Mouse (Mus musculus) kidney, postnatal 0 days (tissue): Measurements from ENCODE around the gene Enho. TPM values are rescaled to one million over a fixed set of nuclear protein-coding genes. Genes with fewer than 3 reads are reported as not detected.

Experiments used
- ATAC-seq: fragments of 200-750 bp; cut with Nextera tagmentation; replicated peaks from 2 replicates; pipeline ENCODE4 v1.8.0; 2017; ENCODE audit warnings: low read depth, moderate number of reproducible peaks, moderate TSS enrichment, moderate library complexity; ENCODE audit not compliant: low FRiP score
- DNase-seq: peaks from one replicate; pipeline ENCODE4 v3.0.0-alpha.2; 2016; ENCODE audit warnings: low spot score
- H3K27ac ChIP-seq: fragments of 300-500 bp; sonication (generic); 2 replicates; pipeline ENCODE4 v1.5.1; 2014; ENCODE audit warnings: mild to moderate bottlenecking
- H3K27me3 ChIP-seq: fragments of 300-500 bp; sonication (generic); 2 replicates; pipeline ENCODE4 v1.6.1; 2014; ENCODE audit warnings: low read length, mixed read lengths; ENCODE audit not compliant: insufficient read depth
- H3K36me3 ChIP-seq: fragments of 300-500 bp; sonication (generic); 2 replicates; pipeline ENCODE4 v1.6.1; 2014; ENCODE audit warnings: low read length, mixed read lengths; ENCODE audit not compliant: insufficient read depth
- H3K4me1 ChIP-seq: fragments of 300-500 bp; sonication (generic); replicated peaks from 2 replicates; pipeline ENCODE4 v1.6.1; 2014; ENCODE audit warnings: antibody characterized with exemption, low read length, mixed read lengths; ENCODE audit not compliant: insufficient read depth
- H3K4me2 ChIP-seq: fragments of 300-500 bp; sonication (generic); 2 replicates; pipeline ENCODE4 v1.6.1; 2014; ENCODE audit warnings: mild to moderate bottlenecking, low read length, moderate library complexity, mixed read lengths
- H3K4me3 ChIP-seq: fragments of 300-500 bp; sonication (generic); replicated peaks from 2 replicates; pipeline ENCODE4 v1.5.1; 2014; ENCODE audit warnings: low read depth, low read length
- H3K9ac ChIP-seq: fragments of 300-500 bp; sonication (generic); 2 replicates; pipeline ENCODE4 v1.6.1; 2014; ENCODE audit warnings: low read depth, low read length
- H3K9me3 ChIP-seq: fragments of 300-500 bp; sonication (generic); replicated peaks from 2 replicates; pipeline ENCODE4 v1.6.1; 2016; ENCODE audit warnings: low read length, inconsistent platforms, mixed read lengths
- CTCF ChIP-seq: IDR thresholded peaks from 2 replicates; pipeline ENCODE4 v1.5.1; 2016; ENCODE audit warnings: antibody characterized with exemption, low read depth, mild to moderate bottlenecking, moderate library complexity
- WGBS: fragments of 180-500 bp; shearing (Covaris S2); extraction: QIAGEN DNeasy Blood & Tissue Kit; methylation state at CpG from one replicate; pipeline ENCODE4 v1.1.7; 2014; 5-methylcytosine and 5-hydroxymethylcytosine counted together
- polyA plus RNA-seq: library from polyadenylated mRNA; unstranded; fragments of >200 nt; fragmentation: Nextera tagmentation; extraction: Ambion mirVana; gene quantifications from 2 replicates; pipeline ENCODE4 v1.2.1, GENCODE M21; 2015

Gene Enho
- polyA plus RNA-seq, 1 experiment from 2014 or later = 23.9 TPM

DNA sequence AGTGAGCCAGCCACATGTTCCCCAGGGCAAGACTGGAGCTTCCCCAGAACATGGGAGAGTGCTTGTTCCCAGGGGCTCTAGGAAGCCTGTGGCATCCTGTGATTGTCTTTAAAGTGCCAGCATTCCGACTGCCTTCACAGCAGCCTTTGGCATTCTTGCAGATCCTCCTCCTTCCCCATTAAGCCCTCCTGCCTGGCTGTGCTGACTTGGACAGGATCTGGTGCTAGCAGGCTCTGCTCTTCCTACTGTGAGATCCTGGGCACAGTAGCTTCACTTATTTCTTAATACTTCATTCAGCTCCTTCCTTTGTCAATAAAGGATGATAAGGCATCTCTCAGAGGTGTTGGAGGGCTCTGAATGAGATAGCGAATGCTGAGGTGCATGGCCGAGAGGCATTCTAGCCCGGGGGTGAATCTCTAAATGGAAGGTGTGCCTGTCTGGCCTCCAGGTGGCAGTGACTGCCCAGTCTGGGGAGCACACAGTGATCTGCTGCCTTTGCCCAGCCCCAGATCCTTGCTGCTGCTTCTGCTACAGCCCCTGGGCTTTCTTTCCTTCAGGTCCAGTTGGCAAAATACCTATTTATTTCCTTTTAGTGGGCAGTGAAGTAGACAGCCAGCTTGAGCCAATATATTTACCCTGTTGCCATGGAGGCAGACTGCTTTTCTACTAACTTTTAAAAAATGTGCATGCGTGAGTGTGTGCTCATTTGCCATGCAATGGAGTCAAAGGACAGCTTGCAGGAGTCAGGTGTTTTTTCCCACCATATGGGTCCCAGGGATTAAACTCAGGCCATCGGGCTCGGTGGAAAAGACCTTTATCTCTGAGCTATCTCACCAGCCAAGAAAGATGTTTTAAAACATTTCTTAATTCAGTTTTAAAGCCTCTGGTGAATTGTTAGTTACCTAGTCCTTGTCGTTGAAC, 35.4 kb downstream of the Enho start:
- Histone ChIP-seq H3K4me3 (no peak overlapping the region), H3K9ac (no peak overlapping the region), H3K27me3 (no peaks in the 10 kb centered on the region), H3K4me1 (no peaks in the 10 kb centered on the region), H3K9me3 (no peaks in the 10 kb centered on the region), H3K36me3 (no peaks in the 10 kb centered on the region), H3K4me2 (no peak overlapping the region), H3K27ac (no peak overlapping the region)
- 50% methylated on average over 8 of the region's 8 CpGs for WGBS
- DNase-seq (peak; percentile 37), ATAC-seq (no peak)
- TF ChIP-seq CTCF = peak; percentile 58

DNA sequence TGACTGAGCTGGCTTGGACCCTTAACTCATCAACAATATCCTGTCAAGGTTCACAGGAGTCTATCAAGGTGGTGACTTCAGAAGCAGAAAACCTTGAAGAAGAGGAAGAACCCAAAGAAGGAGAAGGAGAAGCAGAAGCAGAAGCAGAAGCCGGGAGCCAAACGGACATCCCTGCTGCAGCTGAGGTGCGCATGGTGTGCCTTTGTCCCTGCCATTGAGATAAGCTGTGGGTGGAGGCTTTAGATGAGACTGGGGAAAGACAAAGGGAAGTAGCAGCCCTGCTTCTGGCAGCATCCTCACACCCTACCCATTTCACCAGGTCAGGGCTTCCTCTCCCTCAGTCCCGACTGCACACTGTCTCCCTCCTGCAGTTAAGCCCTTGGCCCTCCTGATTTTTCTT, 37.3 kb downstream of the Enho start:
- no peak overlapping the region for H3K9ac ChIP-seq
- H3K27me3 ChIP-seq = no peaks in the 10 kb centered on the region
- no peaks in the 10 kb centered on the region for H3K4me1 ChIP-seq
- ATAC-seq (no peak), DNase-seq (no peak)
- TF ChIP-seq CTCF = no peak
- no peak overlapping the region for H3K4me2 ChIP-seq
- H3K27ac ChIP-seq = no peak overlapping the region
- H3K4me3 ChIP-seq = no peak overlapping the region
- no peaks in the 10 kb centered on the region for H3K36me3 ChIP-seq
- H3K9me3 ChIP-seq = no peaks in the 10 kb centered on the region
- WGBS = 64% methylated on average over 4 of the region's 4 CpGs

Other genes with a start within 250 kb of the Enho start
- gene Kif24, start 175.4 kb downstream of the Enho start, polyA plus RNA-seq = 2.0 and 2.4 TPM in 2 replicates
- 57.2 and 61.7 TPM in 2 replicates for gene Nudt2, start 175.2 kb downstream of the Enho start, polyA plus RNA-seq
- gene AI464131, start 137.2 kb downstream of the Enho start, polyA plus RNA-seq = 5.3 and 6.1 TPM in 2 replicates
- 0.43 and 0.68 TPM in 2 replicates for gene 1110017D15Rik, start 123.0 kb downstream of the Enho start, polyA plus RNA-seq
- 2.3 and 2.9 TPM in 2 replicates for gene Fam219a, start 70.8 kb downstream of the Enho start, polyA plus RNA-seq
- gene Dnaic1, start 70.5 kb downstream of the Enho start, polyA plus RNA-seq = 1.3 and 2.0 TPM in 2 replicates
- gene Cntfr, start 56.8 kb upstream of the Enho start, polyA plus RNA-seq = 8.6 and 8.7 TPM in 2 replicates
- gene Il11ra1, start 59.7 kb upstream of the Enho start, polyA plus RNA-seq = 157 and 159 TPM in 2 replicates
- gene Rpp25l, start 73.2 kb upstream of the Enho start, polyA plus RNA-seq = 63.3 and 65.2 TPM in 2 replicates
- 152 and 154 TPM in 2 replicates for gene Dctn3, start 82.8 kb upstream of the Enho start, polyA plus RNA-seq
- 0.08 and 0.14 TPM in 2 replicates for gene Arid3c, start 90.8 kb upstream of the Enho start, polyA plus RNA-seq
- 72.1 and 75.2 TPM in 2 replicates for gene Galt, start 114.9 kb upstream of the Enho start, polyA plus RNA-seq
- 58.4 and 64.4 TPM in 2 replicates for gene Sigmar1, start 115.8 kb upstream of the Enho start, polyA plus RNA-seq
- gene Ccl27a, start 133.9 kb upstream of the Enho start, polyA plus RNA-seq = 39.1 and 42.1 TPM in 2 replicates